ENCODE assay signal across 9 mouse cellular contexts in genomic region chr17:83526091-83526561, GRCm38 (mm10). TPM values are rescaled to one million over a fixed set of nuclear protein-coding genes. Genes with fewer than 3 reads are reported as not detected.
DNase-seq lines count a peak whose midpoint lies in the region; ATAC-seq and TF ChIP-seq lines count a peak whose summit lies in the region.
"Had no signal": no experiment of that assay in that cellular context is flagged by ENCODE, and none has a peak within 500 bp of the region (broad histone marks: within the 10 kb centered on the region; RNA-seq: fewer than 3 reads in every experiment).

No protein-coding gene starts in this region.

- peak; percentile 40 for DNase-seq in lung, postnatal 0 days (ENCODE audit: low spot score)
- no peak for DNase-seq in lung, postnatal 36 days
- no peak for DNase-seq in embryonic facial prominence, embryonic 14.5 days (ENCODE audit: low spot score)
- peak; percentile 57 for DNase-seq in liver, embryonic 11.5 days (ENCODE audit: low spot score)
- DNase-seq in thymus, postnatal 0 days (ENCODE audit: low spot score): peak; percentile 51
- no peak for DNase-seq in cerebellum, adult 11 months
- no peak for DNase-seq in cerebellum, postnatal 36 days
- no peak for DNase-seq in spleen, adult 18-20 months

- ATAC-seq in lung, postnatal 0 days: no peak
- ATAC-seq in embryonic facial prominence, embryonic 14.5 days (ENCODE audit: low read depth): no peak
- no peak for ATAC-seq in liver, embryonic 11.5 days (replicated peaks; ENCODE audit: low FRiP score)

- TF ChIP-seq EP300 in lung, postnatal 0 days (IDR thresholded peaks at IDR 0.05): no peak

- WGBS in lung, postnatal 0 days: 12% methylated on average over 5 of the region's 5 CpGs
- 16% methylated on average over 5 of the region's 5 CpGs for WGBS in embryonic facial prominence, embryonic 14.5 days
- 20% methylated on average over 5 of the region's 5 CpGs for WGBS in liver, embryonic 11.5 days

- H3K36me3 ChIP-seq in lung, postnatal 0 days (ENCODE audit: insufficient read depth, low read length): no peaks in the 10 kb centered on the region
- H3K36me3 ChIP-seq in embryonic facial prominence, embryonic 14.5 days (ENCODE audit: control insufficient read depth, insufficient read depth, low read length): no peaks in the 10 kb centered on the region
- H3K36me3 ChIP-seq in liver, embryonic 11.5 days (ENCODE audit: control insufficient read depth, insufficient read depth, low read length): no peaks in the 10 kb centered on the region

- no peak overlapping the region for H3K4me2 ChIP-seq in lung, postnatal 0 days (replicated peaks; ENCODE audit: low read depth, low read length)
- H3K4me2 ChIP-seq in embryonic facial prominence, embryonic 14.5 days (ENCODE audit: low read depth, low read length): no peak overlapping the region
- H3K4me2 ChIP-seq in liver, embryonic 11.5 days: peak overlapping the region; percentile 49

- H3K27ac ChIP-seq in lung, postnatal 0 days (ENCODE audit: low read length): no peak overlapping the region
- H3K27ac ChIP-seq in embryonic facial prominence, embryonic 14.5 days (replicated peaks; ENCODE audit: low read depth, low read length): 0 out of 2 replicates have a peak overlapping the region, but pooled peaks have one; percentile 28
- peak overlapping the region; percentile 68 for H3K27ac ChIP-seq in liver, embryonic 11.5 days (ENCODE audit: low read depth, low read length)
- H3K27ac ChIP-seq: macrophage had no signal

- TF ChIP-seq CTCF in lung, postnatal 0 days (IDR thresholded peaks at IDR 0.05): peak; percentile 28; the same call in 1 of the 2 replicates

- H3K4me1 ChIP-seq in lung, postnatal 0 days (ENCODE audit: insufficient read depth, low read depth, low read length): peaks cover 12% of the 10 kb centered on the region; the same call in 1 of the 2 replicates
- peaks cover 22% of the 10 kb centered on the region for H3K4me1 ChIP-seq in embryonic facial prominence, embryonic 14.5 days (ENCODE audit: control insufficient read depth, insufficient read depth, low read length)
- H3K4me1 ChIP-seq in liver, embryonic 11.5 days (replicated peaks; ENCODE audit: control insufficient read depth, insufficient read depth, low read length): peaks cover 28% of the 10 kb centered on the region

- no peaks in the 10 kb centered on the region for H3K27me3 ChIP-seq in lung, postnatal 0 days (replicated peaks; ENCODE audit: insufficient read depth, low read length)
- H3K27me3 ChIP-seq in embryonic facial prominence, embryonic 14.5 days (replicated peaks; ENCODE audit: control insufficient read depth, insufficient read depth, low read length): no peaks in the 10 kb centered on the region
- no peaks in the 10 kb centered on the region for H3K27me3 ChIP-seq in liver, embryonic 11.5 days (replicated peaks; ENCODE audit: control insufficient read depth, insufficient read depth, low read length)

- no peaks in the 10 kb centered on the region for H3K9me3 ChIP-seq in lung, postnatal 0 days (ENCODE audit: low read length)
- no peaks in the 10 kb centered on the region for H3K9me3 ChIP-seq in embryonic facial prominence, embryonic 14.5 days (ENCODE audit: control insufficient read depth, low read length)
- no peaks in the 10 kb centered on the region for H3K9me3 ChIP-seq in liver, embryonic 11.5 days (ENCODE audit: control insufficient read depth, low read length)

- no peak overlapping the region for H3K4me3 ChIP-seq in lung, postnatal 0 days (ENCODE audit: low read depth, low read length)
- no peak overlapping the region for H3K4me3 ChIP-seq in embryonic facial prominence, embryonic 14.5 days (ENCODE audit: low read depth, low read length)
- no peak overlapping the region for H3K4me3 ChIP-seq in liver, embryonic 11.5 days (ENCODE audit: low read depth, low read length)

- no peak overlapping the region for H3K9ac ChIP-seq in lung, postnatal 0 days (replicated peaks; ENCODE audit: low read depth)
- H3K9ac ChIP-seq in embryonic facial prominence, embryonic 14.5 days (ENCODE audit: low read depth, low read length): no peak overlapping the region
- H3K9ac ChIP-seq in liver, embryonic 11.5 days (ENCODE audit: low read depth, low read length): peak overlapping the region; percentile 55

RNA-seq across cellular contexts. Expression of gene Cox7a2l, which starts 9.0 kb away (rescaled TPM):
- polyA plus RNA-seq in lung, postnatal 0 days (2015; fragmentation: Nextera tagmentation; extraction: Ambion mirVana): 190 and 191 TPM in 2 replicates
- 182 and 193 TPM in 2 replicates for polyA plus RNA-seq in embryonic facial prominence, embryonic 14.5 days (2014; fragmentation: Nextera tagmentation; extraction: Ambion mirVana)
- polyA plus RNA-seq in liver, embryonic 11.5 days (2014; fragmentation: Nextera tagmentation; extraction: Ambion mirVana): 134 and 136 TPM in 2 replicates
- 251 and 271 TPM in 2 replicates for polyA plus RNA-seq in thymus, postnatal 0 days (2015; fragmentation: Nextera tagmentation; extraction: Ambion mirVana)

Comparison
In these comparisons a context has a peak if more than half of its experiments do, and no peak if none do; other contexts are left out.
1. DNase-seq: peak in lung, postnatal 0 days (single experiment), liver, embryonic 11.5 days (single experiment) and thymus, postnatal 0 days (single experiment); none in lung, postnatal 36 days (single experiment), embryonic facial prominence, embryonic 14.5 days (single experiment), cerebellum, adult 11 months (single experiment), cerebellum, postnatal 36 days (0 of 2) and spleen, adult 18-20 months (0 of 2).